Mouse (Mus musculus): ENCODE measurements around the gene Hes3. TPM values are rescaled to one million over a fixed set of nuclear protein-coding genes. Genes with fewer than 3 reads are reported as not detected.
A peak's percentile ranks its signal among the peaks of the same experiment; 100 is the strongest.

Hes3 gene
- polyA plus RNA-seq, 1 experiment from 2014 or later, result 5.2 TPM

DNA sequence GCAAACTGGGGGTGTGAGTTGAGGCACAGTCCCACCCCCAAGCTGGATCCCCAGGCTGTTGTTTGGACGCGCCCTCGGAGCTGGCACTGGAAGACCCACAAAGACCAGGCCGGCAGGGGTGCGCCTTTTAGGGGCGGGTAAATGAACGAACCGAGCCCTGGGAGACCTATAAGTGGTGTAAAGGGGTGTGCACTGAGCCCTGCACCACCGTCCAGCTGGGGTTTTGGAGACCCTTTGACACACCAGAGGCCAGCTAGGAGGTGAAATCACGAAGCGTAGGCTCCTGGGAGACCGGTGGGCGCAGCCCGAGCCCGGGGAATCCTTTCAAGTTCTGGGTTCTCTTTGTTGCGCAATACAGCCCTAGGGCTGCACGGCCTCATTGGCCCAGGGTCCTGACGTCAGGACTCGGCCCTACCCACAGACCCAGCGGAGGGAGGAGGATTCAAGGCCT lies 16.8 kb downstream of the Hes3 start:
- no peaks in the 10 kb centered on the region for H3K9me3 ChIP-seq
- H3K4me2 ChIP-seq (replicated peaks), result peak overlapping the region; percentile 95
- WGBS, result under 1% methylated on average over 20 of the region's 20 CpGs
- ATAC-seq (ENCODE audit: low FRiP score, low read depth), result peak; percentile 61
- peak overlapping the region; percentile 62 for H3K27ac ChIP-seq (replicated peaks)
- H3K4me3 ChIP-seq, result peak overlapping the region; percentile 64
- no peaks in the 10 kb centered on the region for H3K36me3 ChIP-seq
- peaks cover 26% of the 10 kb centered on the region for H3K4me1 ChIP-seq
- H3K27me3 ChIP-seq, result peaks cover 77% of the 10 kb centered on the region
- H3K9ac ChIP-seq (replicated peaks), result peak overlapping the region; percentile 78

- under 1% methylated on average over 41 of the region's 48 CpGs for WGBS
- peaks cover 68% of the 10 kb centered on the region for H3K27me3 ChIP-seq
- no peaks in the 10 kb centered on the region for H3K36me3 ChIP-seq
- H3K4me1 ChIP-seq, result peaks cover 26% of the 10 kb centered on the region
- H3K9ac ChIP-seq (replicated peaks), result peak within 1 kb of the TSS; percentile 78
- peak within 1 kb of the TSS; percentile 64 for H3K4me3 ChIP-seq
- peak; percentile 68 for ATAC-seq (ENCODE audit: low FRiP score, low read depth)
- peak within 1 kb of the TSS; percentile 62 for H3K27ac ChIP-seq (replicated peaks)
- H3K9me3 ChIP-seq, result no peaks in the 10 kb centered on the region
- peak within 1 kb of the TSS; percentile 95 for H3K4me2 ChIP-seq (replicated peaks)
These were observed 17.7 kb downstream of the Hes3 start, which contains the start of gene Gpr153 for GRCm38 (mm10) chr4:152273621-152274236. TSS of gene Gpr153 (plus strand) at chr4:152274232.

GRCm38 (mm10) chr4:152273191-152273590 lies 18.3 kb downstream of the Hes3 start:
- Histone ChIP-seq H3K4me3 (0 out of 2 replicates have a peak overlapping the region, but pooled peaks have one; percentile 64), H3K27ac (replicated peaks) (peak overlapping the region; percentile 62), H3K4me1 (peaks cover 26% of the 10 kb centered on the region), H3K4me2 (replicated peaks) (0 out of 2 replicates have a peak overlapping the region, but pooled peaks have one; percentile 95), H3K27me3 (peaks cover 69% of the 10 kb centered on the region), H3K36me3 (no peaks in the 10 kb centered on the region), H3K9ac (replicated peaks) (no peak overlapping the region), H3K9me3 (no peaks in the 10 kb centered on the region)
- ATAC-seq (ENCODE audit: low FRiP score, low read depth), result no peak
- WGBS, result 20% methylated on average over 3 of the region's 3 CpGs

GRCm38 (mm10) chr4:152272449-152273049 lies 18.9 kb downstream of the Hes3 start:
- Histone ChIP-seq H3K36me3 (no peaks in the 10 kb centered on the region), H3K9me3 (no peaks in the 10 kb centered on the region), H3K4me3 (no peak overlapping the region), H3K27ac (replicated peaks) (0 out of 2 replicates have a peak overlapping the region, but pooled peaks have one; percentile 62), H3K9ac (replicated peaks) (no peak overlapping the region), H3K4me1 (peaks cover 26% of the 10 kb centered on the region), H3K27me3 (peaks cover 71% of the 10 kb centered on the region), H3K4me2 (replicated peaks) (no peak overlapping the region)
- 31% methylated on average over 9 of the region's 9 CpGs for WGBS
- ATAC-seq (ENCODE audit: low FRiP score, low read depth), result no peak; the same call in 1 of the 2 replicates

DNA sequence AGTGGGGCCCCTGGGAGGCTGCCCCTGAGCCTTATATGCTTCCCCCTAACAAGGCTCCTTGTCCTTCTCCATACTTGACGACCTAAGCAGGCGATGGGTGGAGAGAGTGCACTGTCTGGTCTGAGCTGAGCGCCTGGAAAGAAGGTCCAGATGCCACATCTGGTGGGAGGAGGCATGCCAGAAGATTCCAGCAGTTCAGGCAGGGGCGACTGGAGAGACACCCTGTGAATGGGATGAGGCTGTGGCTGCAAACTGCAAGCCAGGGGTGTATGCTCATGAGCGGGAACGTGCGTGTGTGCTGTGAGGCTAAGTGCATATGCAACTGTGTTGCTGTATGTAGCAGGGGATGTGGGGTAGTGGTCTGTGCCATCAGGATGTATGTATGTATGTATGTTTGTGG lies 19.5 kb downstream of the Hes3 start:
- peaks cover 26% of the 10 kb centered on the region for H3K4me1 ChIP-seq
- WGBS, result 74% methylated on average over 7 of the region's 7 CpGs
- no peak for ATAC-seq (ENCODE audit: low FRiP score, low read depth)

DNA sequence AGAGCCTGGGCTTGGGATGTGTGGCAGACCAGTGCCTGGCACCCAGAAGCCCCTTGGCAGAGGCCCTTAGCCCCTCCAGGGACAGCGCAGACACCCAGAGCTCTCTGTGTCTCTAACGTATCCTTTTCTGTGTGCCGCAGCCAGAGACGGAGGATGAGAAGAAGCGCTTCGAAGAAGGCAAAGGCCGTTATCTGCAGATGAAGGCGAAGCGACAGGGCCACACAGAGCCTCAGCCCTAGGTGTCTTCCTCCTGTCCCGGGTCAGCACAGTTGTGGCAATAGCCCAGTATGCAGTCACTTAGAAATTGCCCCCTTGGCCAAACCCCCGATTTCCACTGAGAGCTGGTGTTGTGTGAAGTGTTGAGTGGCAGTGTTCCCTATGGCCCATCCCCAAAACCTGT lies 20.1 kb downstream of the Hes3 start:
- H3K36me3 ChIP-seq, result no peaks in the 10 kb centered on the region
- H3K27ac ChIP-seq (replicated peaks), result no peak overlapping the region
- no peak for ATAC-seq (ENCODE audit: low FRiP score, low read depth)
- H3K4me1 ChIP-seq, result peaks cover 26% of the 10 kb centered on the region
- WGBS, result 91% methylated on average over 11 of the region's 11 CpGs
- no peak overlapping the region for H3K4me3 ChIP-seq
- no peak overlapping the region for H3K9ac ChIP-seq (replicated peaks)
- peaks cover 60% of the 10 kb centered on the region for H3K27me3 ChIP-seq
- H3K4me2 ChIP-seq (replicated peaks), result no peak overlapping the region
- no peaks in the 10 kb centered on the region for H3K9me3 ChIP-seq

More for the DNA sequence above, 19.5 kb downstream of the Hes3 start:
- Histone ChIP-seq H3K36me3 (no peaks in the 10 kb centered on the region), H3K4me2 (replicated peaks) (no peak overlapping the region), H3K4me3 (no peak overlapping the region), H3K9me3 (no peaks in the 10 kb centered on the region), H3K9ac (replicated peaks) (no peak overlapping the region), H3K27ac (replicated peaks) (no peak overlapping the region), H3K27me3 (peaks cover 67% of the 10 kb centered on the region)

GRCm38 (mm10) chr4:152270599-152270998 lies 20.9 kb downstream of the Hes3 start:
- H3K27me3 ChIP-seq, result peaks cover 53% of the 10 kb centered on the region
- H3K4me1 ChIP-seq, result peaks cover 31% of the 10 kb centered on the region
- 77% methylated on average over 9 of the region's 9 CpGs for WGBS

GRCm38 (mm10) chr4:152269967-152270366 lies 21.5 kb downstream of the Hes3 start:
- H3K4me3 ChIP-seq, result no peak overlapping the region
- no peak overlapping the region for H3K27ac ChIP-seq (replicated peaks)
- H3K4me2 ChIP-seq (replicated peaks), result no peak overlapping the region
- no peaks in the 10 kb centered on the region for H3K9me3 ChIP-seq
- peaks cover 27% of the 10 kb centered on the region for H3K4me1 ChIP-seq
- no peaks in the 10 kb centered on the region for H3K36me3 ChIP-seq
- ATAC-seq (ENCODE audit: low FRiP score, low read depth), result no peak
- peaks cover 46% of the 10 kb centered on the region for H3K27me3 ChIP-seq
- no peak overlapping the region for H3K9ac ChIP-seq (replicated peaks)
- WGBS, result 84% methylated on average over 13 of the region's 13 CpGs

More at GRCm38 (mm10) chr4:152270599-152270998, 20.9 kb downstream of the Hes3 start:
- no peaks in the 10 kb centered on the region for H3K36me3 ChIP-seq
- no peak overlapping the region for H3K4me2 ChIP-seq (replicated peaks)
- H3K27ac ChIP-seq (replicated peaks), result no peak overlapping the region
- no peak for ATAC-seq (ENCODE audit: low FRiP score, low read depth)
- H3K9ac ChIP-seq (replicated peaks), result no peak overlapping the region
- no peaks in the 10 kb centered on the region for H3K9me3 ChIP-seq
- H3K4me3 ChIP-seq, result no peak overlapping the region

- no peak overlapping the region for H3K27ac ChIP-seq (replicated peaks)
- H3K9me3 ChIP-seq, result no peaks in the 10 kb centered on the region
- no peak overlapping the region for H3K9ac ChIP-seq (replicated peaks)
- H3K36me3 ChIP-seq, result no peaks in the 10 kb centered on the region
- H3K27me3 ChIP-seq, result peaks cover 26% of the 10 kb centered on the region
- 80% methylated on average over 13 of the region's 13 CpGs for WGBS
- peaks cover 19% of the 10 kb centered on the region for H3K4me1 ChIP-seq
- H3K4me2 ChIP-seq (replicated peaks), result no peak overlapping the region
- no peak for ATAC-seq (ENCODE audit: low FRiP score, low read depth)
- no peak overlapping the region for H3K4me3 ChIP-seq
These were observed 23.6 kb downstream of the Hes3 start for GRCm38 (mm10) chr4:152267748-152268369.

GRCm38 (mm10) chr4:152266236-152266895 lies 25.1 kb downstream of the Hes3 start:
- WGBS, result 73% methylated on average over 10 of the region's 10 CpGs
- no peak overlapping the region for H3K4me3 ChIP-seq
- no peaks in the 10 kb centered on the region for H3K9me3 ChIP-seq
- H3K27me3 ChIP-seq, result peaks cover 11% of the 10 kb centered on the region
- H3K4me2 ChIP-seq (replicated peaks), result no peak overlapping the region
- H3K27ac ChIP-seq (replicated peaks), result no peak overlapping the region
- no peaks in the 10 kb centered on the region for H3K36me3 ChIP-seq
- peaks cover 18% of the 10 kb centered on the region; the same call in 1 of the 2 replicates for H3K4me1 ChIP-seq
- H3K9ac ChIP-seq (replicated peaks), result no peak overlapping the region
- ATAC-seq (ENCODE audit: low FRiP score, low read depth), result no peak

GRCm38 (mm10) chr4:152265791-152266190 lies 25.7 kb downstream of the Hes3 start:
- Histone ChIP-seq H3K9me3 (no peaks in the 10 kb centered on the region), H3K4me2 (replicated peaks) (no peak overlapping the region), H3K27me3 (peaks cover 5% of the 10 kb centered on the region; the same call in 1 of the 2 replicates), H3K27ac (replicated peaks) (no peak overlapping the region), H3K36me3 (no peaks in the 10 kb centered on the region), H3K9ac (replicated peaks) (no peak overlapping the region), H3K4me1 (peaks cover 18% of the 10 kb centered on the region; the same call in 1 of the 2 replicates), H3K4me3 (no peak overlapping the region)
- no peak for ATAC-seq (ENCODE audit: low FRiP score, low read depth)
- 75% methylated on average over 5 of the region's 5 CpGs for WGBS

Measured in midbrain, embryonic 12.5 days (tissue).